Mouse (Mus musculus) cerebral cortex, adult 2 months (tissue): ENCODE data around the gene Mdm2.

Experiments
- WGBS: fragments of 180-500 bp; shearing (Covaris S2); methylation state at CpG from one replicate; pipeline ENCODE4 v1.1.7; 2018; 5-methylcytosine and 5-hydroxymethylcytosine counted together

Gene Mdm2

GRCm38 (mm10) chr10:117682858-117683733 lies 27.5 kb downstream of the Mdm2 start:
- WGBS: 88% methylated on average over 30 of the region's 30 CpGs

- 69% methylated on average over 14 of the region's 14 CpGs for WGBS
Measured at GRCm38 (mm10) chr10:117681999-117682857, 28.3 kb downstream of the Mdm2 start.

- WGBS: 58% methylated on average over 3 of the region's 3 CpGs
Measured at GRCm38 (mm10) chr10:117681543-117681942, 29.0 kb downstream of the Mdm2 start.

GRCm38 (mm10) chr10:117680868-117681513 lies 29.6 kb downstream of the Mdm2 start:
- 92% methylated on average over 12 of the region's 12 CpGs for WGBS

- 92% methylated on average over 14 of the region's 14 CpGs for WGBS
Measured at GRCm38 (mm10) chr10:117679963-117680473, 30.5 kb downstream of the Mdm2 start.

GRCm38 (mm10) chr10:117679029-117679686 lies 31.4 kb downstream of the Mdm2 start:
- 94% methylated on average over 5 of the region's 5 CpGs for WGBS

- WGBS: 88% methylated on average over 5 of the region's 5 CpGs
Measured at GRCm38 (mm10) chr10:117678357-117678756, 32.2 kb downstream of the Mdm2 start.

GRCm38 (mm10) chr10:117677494-117678236 lies 32.9 kb downstream of the Mdm2 start:
- WGBS: 78% methylated on average over 13 of the region's 13 CpGs

- 13% methylated on average over 17 of the region's 17 CpGs for WGBS
Measured at GRCm38 (mm10) chr10:117676644-117677313, 33.8 kb downstream of the Mdm2 start.

GRCm38 (mm10) chr10:117676036-117676643 lies 34.4 kb downstream of the Mdm2 start:
- WGBS: 15% methylated on average over 19 of the region's 19 CpGs

GRCm38 (mm10) chr10:117675096-117676035 lies 35.2 kb downstream of the Mdm2 start:
- WGBS: 21% methylated on average over 20 of the region's 20 CpGs

GRCm38 (mm10) chr10:117674359-117675019 lies 36.1 kb downstream of the Mdm2 start:
- 77% methylated on average over 3 of the region's 3 CpGs for WGBS

GRCm38 (mm10) chr10:117673913-117674312 lies 36.6 kb downstream of the Mdm2 start:
- 88% methylated on average over 1 of the region's 1 CpGs for WGBS

GRCm38 (mm10) chr10:117672693-117673092 lies 37.9 kb downstream of the Mdm2 start:
- WGBS: 58% methylated on average over 7 of the region's 7 CpGs

- 75% methylated on average over 13 of the region's 13 CpGs for WGBS
Measured at GRCm38 (mm10) chr10:117671930-117672666, 38.5 kb downstream of the Mdm2 start.

- 92% methylated on average over 9 of the region's 9 CpGs for WGBS
Measured at GRCm38 (mm10) chr10:117671266-117671665, 39.3 kb downstream of the Mdm2 start.

- WGBS: 91% methylated on average over 5 of the region's 5 CpGs
Measured at GRCm38 (mm10) chr10:117670791-117671190, 39.8 kb downstream of the Mdm2 start.
